Mouse (Mus musculus) hindbrain, embryonic 15.5 days (tissue): ENCODE data around the gene Gm20741. TPM values are rescaled to one million over a fixed set of nuclear protein-coding genes. Genes with fewer than 3 reads are reported as not detected.

Experiments
- ATAC-seq: fragments of 200-750 bp; cut with Nextera tagmentation; 2 replicates; pipeline ENCODE4 v1.8.0; 2017; ENCODE audit warnings: low read depth, moderate number of reproducible peaks, moderate TSS enrichment; ENCODE audit not compliant: low FRiP score
- H3K27ac ChIP-seq: fragments of 300-500 bp; sonication (generic); replicated peaks from 2 replicates; pipeline ENCODE4 v1.5.1; 2015; ENCODE audit warnings: mild to moderate bottlenecking, inconsistent platforms
- H3K27me3 ChIP-seq: fragments of 300-500 bp; sonication (generic); 2 replicates; pipeline ENCODE4 v1.6.1; 2015; ENCODE audit warnings: control low read depth, inconsistent platforms
- H3K36me3 ChIP-seq: fragments of 300-500 bp; sonication (generic); 2 replicates; pipeline ENCODE4 v1.6.1; 2015; ENCODE audit warnings: control low read depth, inconsistent platforms
- H3K4me1 ChIP-seq: fragments of 300-500 bp; sonication (generic); replicated peaks from 2 replicates; pipeline ENCODE4 v1.6.1; 2015; ENCODE audit warnings: control low read depth, inconsistent platforms
- H3K4me2 ChIP-seq: fragments of 300-500 bp; sonication (generic); 2 replicates; pipeline ENCODE4 v1.6.1; 2015; ENCODE audit warnings: moderate library complexity, mild to moderate bottlenecking, inconsistent platforms
- H3K4me3 ChIP-seq: fragments of 300-500 bp; sonication (generic); 2 replicates; pipeline ENCODE4 v1.5.1; 2015; ENCODE audit warnings: mild to moderate bottlenecking, inconsistent platforms
- H3K9ac ChIP-seq: fragments of 300-500 bp; sonication (generic); 2 replicates; pipeline ENCODE4 v1.6.1; 2015; ENCODE audit warnings: inconsistent platforms
- H3K9me3 ChIP-seq: fragments of 300-500 bp; sonication (generic); 2 replicates; pipeline ENCODE4 v1.6.1; 2016; ENCODE audit warnings: control low read depth, inconsistent platforms
- WGBS: fragments of 180-500 bp; shearing (Covaris S2); methylation state at CpG from one replicate; pipeline ENCODE4 v1.1.7; 2015; 5-methylcytosine and 5-hydroxymethylcytosine counted together
- polyA plus RNA-seq: library from polyadenylated mRNA; unstranded; fragments of >200 nt; fragmentation: Nextera tagmentation; extraction: Ambion mirVana; gene quantifications from 2 replicates; pipeline ENCODE4 v1.2.1, GENCODE M21; 2015

Gene Gm20741
- polyA plus RNA-seq = not detected in 2 replicates

- Histone ChIP-seq H3K27ac (no peak within 1 kb of the TSS), H3K4me2 (no peak within 1 kb of the TSS), H3K27me3 (no peaks in the 10 kb centered on the region), H3K36me3 (no peaks in the 10 kb centered on the region), H3K4me1 (no peaks in the 10 kb centered on the region), H3K4me3 (no peak within 1 kb of the TSS), H3K9me3 (no peaks in the 10 kb centered on the region), H3K9ac (no peak within 1 kb of the TSS)
- 74% methylated on average over 2 of the region's 2 CpGs for WGBS
- no peak for ATAC-seq
These were observed at the start of gene Gm20741 for GRCm38 (mm10) chr16:88811827-88812226. Gene Gm20741, minus strand, starts transcription at chr16:88812220.

- H3K4me3 ChIP-seq = no peak overlapping the region
- no peaks in the 10 kb centered on the region for H3K27me3 ChIP-seq
- WGBS = 14% methylated on average over 5 of the region's 5 CpGs
- H3K4me1 ChIP-seq = no peaks in the 10 kb centered on the region
- no peak overlapping the region for H3K9ac ChIP-seq
- H3K4me2 ChIP-seq = no peak overlapping the region
- no peaks in the 10 kb centered on the region for H3K9me3 ChIP-seq
- H3K36me3 ChIP-seq = no peaks in the 10 kb centered on the region
- H3K27ac ChIP-seq = no peak overlapping the region
- no peak for ATAC-seq
These were observed 39.4 kb upstream of the Gm20741 start for GRCm38 (mm10) chr16:88851450-88851849.

- Histone ChIP-seq H3K9me3 (no peaks in the 10 kb centered on the region), H3K36me3 (no peaks in the 10 kb centered on the region), H3K4me2 (no peak overlapping the region), H3K27me3 (no peaks in the 10 kb centered on the region), H3K4me1 (no peaks in the 10 kb centered on the region), H3K9ac (no peak overlapping the region), H3K4me3 (no peak overlapping the region), H3K27ac (no peak overlapping the region)
- no peak for ATAC-seq
- 89% methylated on average over 4 of the region's 4 CpGs for WGBS
These were observed 36.5 kb upstream of the Gm20741 start for GRCm38 (mm10) chr16:88848558-88848957.

GRCm38 (mm10) chr16:88847363-88847762, 35.3 kb upstream of the Gm20741 start:
- no peak for ATAC-seq
- no peak overlapping the region for H3K4me2 ChIP-seq
- no peak overlapping the region for H3K9ac ChIP-seq
- H3K9me3 ChIP-seq = no peaks in the 10 kb centered on the region
- H3K27ac ChIP-seq = no peak overlapping the region
- H3K4me1 ChIP-seq = no peaks in the 10 kb centered on the region
- no peak overlapping the region for H3K4me3 ChIP-seq
- 93% methylated on average over 1 of the region's 1 CpGs for WGBS
- no peaks in the 10 kb centered on the region for H3K27me3 ChIP-seq
- no peaks in the 10 kb centered on the region for H3K36me3 ChIP-seq

GRCm38 (mm10) chr16:88826978-88827377, 15.0 kb upstream of the Gm20741 start:
- Histone ChIP-seq H3K9me3 (no peaks in the 10 kb centered on the region), H3K4me1 (no peaks in the 10 kb centered on the region), H3K9ac (no peak overlapping the region), H3K4me3 (no peak overlapping the region), H3K27ac (no peak overlapping the region), H3K36me3 (no peaks in the 10 kb centered on the region), H3K4me2 (no peak overlapping the region), H3K27me3 (no peaks in the 10 kb centered on the region)
- WGBS = 69% methylated on average over 3 of the region's 3 CpGs
- no peak for ATAC-seq

GRCm38 (mm10) chr16:88826095-88826652, 14.2 kb upstream of the Gm20741 start, which contains the start of gene Krtap14:
Gene Krtap14, minus strand, starts transcription at chr16:88826145.
- no peak within 1 kb of the TSS for H3K9ac ChIP-seq
- no peak within 1 kb of the TSS for H3K27ac ChIP-seq
- no peak for ATAC-seq
- no peaks in the 10 kb centered on the region for H3K27me3 ChIP-seq
- 71% methylated on average over 9 of the region's 9 CpGs for WGBS
- no peaks in the 10 kb centered on the region for H3K36me3 ChIP-seq
- H3K4me1 ChIP-seq = no peaks in the 10 kb centered on the region
- H3K4me3 ChIP-seq = no peak within 1 kb of the TSS
- no peak within 1 kb of the TSS for H3K4me2 ChIP-seq
- H3K9me3 ChIP-seq = no peaks in the 10 kb centered on the region

- WGBS = 82% methylated on average over 3 of the region's 3 CpGs
- Histone ChIP-seq H3K4me1 (no peaks in the 10 kb centered on the region), H3K4me2 (no peak overlapping the region), H3K9me3 (no peaks in the 10 kb centered on the region), H3K9ac (no peak overlapping the region), H3K27ac (no peak overlapping the region), H3K36me3 (no peaks in the 10 kb centered on the region), H3K27me3 (no peaks in the 10 kb centered on the region), H3K4me3 (no peak overlapping the region)
- no peak for ATAC-seq
These were observed 11.7 kb upstream of the Gm20741 start for GRCm38 (mm10) chr16:88823736-88824135.

- no peak within 1 kb of the TSS for H3K4me3 ChIP-seq
- H3K4me1 ChIP-seq = no peaks in the 10 kb centered on the region
- no peak within 1 kb of the TSS for H3K9ac ChIP-seq
- no peak within 1 kb of the TSS for H3K4me2 ChIP-seq
- H3K27ac ChIP-seq = no peak within 1 kb of the TSS
- ATAC-seq = no peak
- H3K36me3 ChIP-seq = no peaks in the 10 kb centered on the region
- no peaks in the 10 kb centered on the region for H3K9me3 ChIP-seq
- 81% methylated on average over 3 of the region's 3 CpGs for WGBS
- no peaks in the 10 kb centered on the region for H3K27me3 ChIP-seq
These were observed 8.0 kb upstream of the Gm20741 start, which contains the start of gene Krtap15 for GRCm38 (mm10) chr16:88820066-88820465. Gene Krtap15, plus strand, starts transcription at chr16:88820215.

- Histone ChIP-seq H3K9me3 (no peaks in the 10 kb centered on the region), H3K4me1 (no peaks in the 10 kb centered on the region), H3K4me3 (no peak overlapping the region), H3K36me3 (no peaks in the 10 kb centered on the region), H3K9ac (no peak overlapping the region), H3K4me2 (no peak overlapping the region), H3K27ac (no peak overlapping the region), H3K27me3 (no peaks in the 10 kb centered on the region)
- ATAC-seq = no peak
- 70% methylated on average over 2 of the region's 2 CpGs for WGBS
These were observed 25.2 kb downstream of the Gm20741 start for GRCm38 (mm10) chr16:88786786-88787185.

- H3K27me3 ChIP-seq = no peaks in the 10 kb centered on the region
- H3K9ac ChIP-seq = no peak within 1 kb of the TSS
- no peaks in the 10 kb centered on the region for H3K9me3 ChIP-seq
- H3K4me2 ChIP-seq = no peak within 1 kb of the TSS
- WGBS = 93% methylated on average over 6 of the region's 6 CpGs
- no peaks in the 10 kb centered on the region for H3K4me1 ChIP-seq
- ATAC-seq = no peak
- no peak within 1 kb of the TSS for H3K4me3 ChIP-seq
- H3K36me3 ChIP-seq = no peaks in the 10 kb centered on the region
- H3K27ac ChIP-seq = no peak within 1 kb of the TSS
These were observed 34.4 kb downstream of the Gm20741 start, which contains the start of gene Gm5965 for GRCm38 (mm10) chr16:88777596-88777995. Gene Gm5965, plus strand, starts transcription at chr16:88777896.

- no peak within 1 kb of the TSS for H3K4me2 ChIP-seq
- H3K4me3 ChIP-seq = no peak within 1 kb of the TSS
- H3K9me3 ChIP-seq = no peaks in the 10 kb centered on the region
- no peaks in the 10 kb centered on the region for H3K27me3 ChIP-seq
- no peaks in the 10 kb centered on the region for H3K4me1 ChIP-seq
- 89% methylated on average over 2 of the region's 2 CpGs for WGBS
- no peak for ATAC-seq
- H3K27ac ChIP-seq = no peak within 1 kb of the TSS
- no peaks in the 10 kb centered on the region for H3K36me3 ChIP-seq
- no peak within 1 kb of the TSS for H3K9ac ChIP-seq
These were observed 37.9 kb downstream of the Gm20741 start, which contains the start of gene 2310057N15Rik for GRCm38 (mm10) chr16:88774106-88774505. Gene 2310057N15Rik, minus strand, starts transcription at chr16:88774206.
